Mouse (Mus musculus) heart, embryonic 12.5 days (tissue): Measurements from ENCODE around the gene Zfp970. TPM values are rescaled to one million over a fixed set of nuclear protein-coding genes. Genes with fewer than 3 reads are reported as not detected.
"Not testable (repeated sequence)": the region's sequence is repeated elsewhere in the genome, so short reads cannot be mapped to it uniquely, and the experiment has no call there.

Experiments used
- ATAC-seq: fragments of 200-750 bp; cut with Nextera tagmentation; 2 replicates; pipeline ENCODE4 v1.8.0; 2017; ENCODE audit warnings: moderate TSS enrichment, moderate library complexity; ENCODE audit not compliant: insufficient number of reproducible peaks, low FRiP score
- H3K27ac ChIP-seq: fragments of 300-500 bp; sonication (generic); 2 replicates; pipeline ENCODE4 v1.5.1; 2016; ENCODE audit warnings: mild to moderate bottlenecking, moderate library complexity; ENCODE audit not compliant: poor library complexity, severe bottlenecking
- H3K27me3 ChIP-seq: fragments of 300-500 bp; sonication (generic); replicated peaks from 2 replicates; pipeline ENCODE4 v1.6.1; 2016; ENCODE audit warnings: mild to moderate bottlenecking, moderate library complexity
- H3K36me3 ChIP-seq: fragments of 300-500 bp; sonication (generic); 2 replicates; pipeline ENCODE4 v1.6.1; 2016; ENCODE audit warnings: mild to moderate bottlenecking, moderate library complexity
- H3K4me1 ChIP-seq: fragments of 300-500 bp; sonication (generic); replicated peaks from 2 replicates; pipeline ENCODE4 v1.6.1; 2016; ENCODE audit warnings: mild to moderate bottlenecking
- H3K4me2 ChIP-seq: fragments of 300-500 bp; sonication (generic); 2 replicates; pipeline ENCODE4 v1.6.1; 2016; ENCODE audit warnings: mild to moderate bottlenecking, moderate library complexity
- H3K4me3 ChIP-seq: fragments of 300-500 bp; sonication (generic); 2 replicates; pipeline ENCODE4 v1.5.1; 2016; ENCODE audit warnings: mild to moderate bottlenecking
- H3K9ac ChIP-seq: fragments of 300-500 bp; sonication (generic); 2 replicates; pipeline ENCODE4 v1.6.1; 2016; ENCODE audit warnings: mild to moderate bottlenecking, moderate library complexity
- H3K9me3 ChIP-seq: fragments of 300-500 bp; sonication (generic); replicated peaks from 2 replicates; pipeline ENCODE4 v1.6.1; 2016; ENCODE audit warnings: mild to moderate bottlenecking, moderate library complexity
- WGBS: fragments of 180-500 bp; shearing (Covaris S2); methylation state at CpG from one replicate; pipeline ENCODE4 v1.1.7; 2016; 5-methylcytosine and 5-hydroxymethylcytosine counted together
- polyA plus RNA-seq: library from polyadenylated mRNA; unstranded; fragments of >200 nt; fragmentation: Nextera tagmentation; extraction: Ambion mirVana; gene quantifications from 2 replicates; pipeline ENCODE4 v1.2.1, GENCODE M21; 2016

Zfp970 gene
- 10.2 and 11.7 TPM in 2 replicates for polyA plus RNA-seq

- not testable (repeated sequence) for H3K4me1 ChIP-seq, ATAC-seq, H3K9me3 ChIP-seq, H3K27ac ChIP-seq, H3K36me3 ChIP-seq, H3K27me3 ChIP-seq
- Histone ChIP-seq H3K4me3 (peak within 1 kb of the TSS; percentile 56), H3K4me2 (peak within 1 kb of the TSS; percentile 62), H3K9ac (peak within 1 kb of the TSS; percentile 64)
- 2% methylated on average over 8 of the region's 9 CpGs for WGBS
Observed at GRCm38 (mm10) chr2:177464676-177465075, at the start of gene Zfp970. Gene Zfp970 (plus strand): TSS chr2:177464733.

- H3K9me3 ChIP-seq, H3K4me1 ChIP-seq, H3K27me3 ChIP-seq, H3K27ac ChIP-seq, H3K4me3 ChIP-seq, ATAC-seq, H3K4me2 ChIP-seq, H3K9ac ChIP-seq, H3K36me3 ChIP-seq: not testable (repeated sequence)
Observed at GRCm38 (mm10) chr2:177468222-177468621, 3.7 kb downstream of the Zfp970 start.

GRCm38 (mm10) chr2:177472261-177472660 is 7.7 kb downstream of the Zfp970 start:
- 85% methylated on average over 7 of the region's 10 CpGs for WGBS
- H3K4me1 ChIP-seq, H3K36me3 ChIP-seq, ATAC-seq, H3K4me2 ChIP-seq, H3K9me3 ChIP-seq, H3K27ac ChIP-seq, H3K4me3 ChIP-seq, H3K27me3 ChIP-seq, H3K9ac ChIP-seq: not testable (repeated sequence)

- not testable (repeated sequence) for H3K4me2 ChIP-seq, H3K27ac ChIP-seq, H3K4me3 ChIP-seq, H3K4me1 ChIP-seq, H3K36me3 ChIP-seq, H3K27me3 ChIP-seq, ATAC-seq, H3K9ac ChIP-seq
- peaks cover 11% of the 10 kb centered on the region; the same call in 1 of the 2 replicates for H3K9me3 ChIP-seq
- 89% methylated on average over 1 of the region's 1 CpGs for WGBS
Observed at GRCm38 (mm10) chr2:177481971-177482370, 17.4 kb downstream of the Zfp970 start.

- not testable (repeated sequence) for H3K27me3 ChIP-seq, H3K4me2 ChIP-seq, H3K9ac ChIP-seq, ATAC-seq, H3K27ac ChIP-seq, H3K4me1 ChIP-seq, H3K36me3 ChIP-seq, H3K4me3 ChIP-seq
- 76% methylated on average over 11 of the region's 11 CpGs for WGBS
- peaks cover 11% of the 10 kb centered on the region; the same call in 1 of the 2 replicates for H3K9me3 ChIP-seq
Observed at GRCm38 (mm10) chr2:177483238-177483948, 18.9 kb downstream of the Zfp970 start.

- 9% methylated on average over 7 of the region's 7 CpGs for WGBS
- Histone ChIP-seq H3K4me2 (peak within 1 kb of the TSS; percentile 64), H3K9ac (peak within 1 kb of the TSS; percentile 62), H3K4me3 (peak within 1 kb of the TSS; percentile 55)
- not testable (repeated sequence) for H3K27ac ChIP-seq, H3K9me3 ChIP-seq, ATAC-seq, H3K36me3 ChIP-seq, H3K27me3 ChIP-seq, H3K4me1 ChIP-seq
Observed at GRCm38 (mm10) chr2:177498067-177498466, 33.5 kb downstream of the Zfp970 start, which contains the start of gene Gm14403. Gene Gm14403 (plus strand): TSS chr2:177498215.

- H3K4me3 ChIP-seq, ATAC-seq, H3K27ac ChIP-seq, H3K27me3 ChIP-seq, H3K9me3 ChIP-seq, H3K4me2 ChIP-seq, H3K4me1 ChIP-seq, H3K36me3 ChIP-seq, H3K9ac ChIP-seq: not testable (repeated sequence)
- WGBS: 39% methylated on average over 1 of the region's 1 CpGs
Observed at GRCm38 (mm10) chr2:177499182-177499581, 34.6 kb downstream of the Zfp970 start.

- ATAC-seq, H3K4me1 ChIP-seq, H3K4me3 ChIP-seq, H3K36me3 ChIP-seq, H3K9ac ChIP-seq, H3K9me3 ChIP-seq, H3K27me3 ChIP-seq, H3K27ac ChIP-seq, H3K4me2 ChIP-seq: not testable (repeated sequence)
- WGBS: 71% methylated on average over 1 of the region's 1 CpGs
Observed at GRCm38 (mm10) chr2:177505211-177505719, 40.7 kb downstream of the Zfp970 start.

- not testable (repeated sequence) for H3K36me3 ChIP-seq, H3K4me2 ChIP-seq, H3K27ac ChIP-seq, H3K4me3 ChIP-seq, H3K27me3 ChIP-seq, H3K4me1 ChIP-seq, H3K9me3 ChIP-seq, ATAC-seq, H3K9ac ChIP-seq
- WGBS: 66% methylated on average over 4 of the region's 4 CpGs
Observed at GRCm38 (mm10) chr2:177511381-177511780, 46.8 kb downstream of the Zfp970 start.

- not testable (repeated sequence) for H3K4me2 ChIP-seq, H3K4me3 ChIP-seq, H3K9me3 ChIP-seq, H3K4me1 ChIP-seq, H3K27ac ChIP-seq, ATAC-seq, H3K9ac ChIP-seq, H3K36me3 ChIP-seq, H3K27me3 ChIP-seq
- WGBS: 81% methylated on average over 3 of the region's 3 CpGs
Observed at GRCm38 (mm10) chr2:177511972-177512371, 47.4 kb downstream of the Zfp970 start.

- not testable (repeated sequence) for H3K36me3 ChIP-seq, H3K4me1 ChIP-seq, H3K4me2 ChIP-seq, H3K9ac ChIP-seq, H3K4me3 ChIP-seq, H3K27me3 ChIP-seq, H3K27ac ChIP-seq, ATAC-seq
- peaks cover 14% of the 10 kb centered on the region for H3K9me3 ChIP-seq
- WGBS: 78% methylated on average over 4 of the region's 4 CpGs
Observed at GRCm38 (mm10) chr2:177513991-177514479, 49.5 kb downstream of the Zfp970 start.
